Mouse (Mus musculus) adrenal gland, postnatal 14 days (tissue): ENCODE measurements around the gene Ren1. TPM values are rescaled to one million over a fixed set of nuclear protein-coding genes. Genes with fewer than 3 reads are reported as not detected.
A peak's percentile ranks its signal among the peaks of the same experiment; 100 is the strongest.

ENCODE experiments used
- DNase-seq: peaks from one replicate; pipeline ENCODE4 v3.0.0; 2021; ENCODE audit warnings: mixed read lengths
- total RNA-seq: library from RNA; stranded (reverse); gene quantifications from 2 replicates; pipeline ENCODE4 v1.2.3, GENCODE M21; 2021

The Ren1 gene
- total RNA-seq, 1 experiment from 2014 or later = 5.4 TPM

GRCm38 (mm10) chr1:133377547-133377946, 27.2 kb downstream of the Ren1 start:
- no peak for DNase-seq

GRCm38 (mm10) chr1:133379254-133379985, 29.1 kb downstream of the Ren1 start:
- no peak for DNase-seq

- DNase-seq = no peak
Measured at GRCm38 (mm10) chr1:133379986-133380320, 29.6 kb downstream of the Ren1 start.

GRCm38 (mm10) chr1:133380347-133381065, 30.2 kb downstream of the Ren1 start:
- DNase-seq = peak; percentile 62

- peak; percentile 77 for DNase-seq
Measured at GRCm38 (mm10) chr1:133382008-133382407, 31.7 kb downstream of the Ren1 start.

GRCm38 (mm10) chr1:133382552-133383155, 32.3 kb downstream of the Ren1 start:
- DNase-seq = no peak

- DNase-seq = no peak
Measured at GRCm38 (mm10) chr1:133383157-133383783, 33.0 kb downstream of the Ren1 start.

GRCm38 (mm10) chr1:133385506-133385905, 35.2 kb downstream of the Ren1 start:
- DNase-seq = peak; percentile 85

GRCm38 (mm10) chr1:133386209-133386608, 35.9 kb downstream of the Ren1 start:
- DNase-seq = no peak

GRCm38 (mm10) chr1:133387539-133388268, 37.4 kb downstream of the Ren1 start:
- no peak for DNase-seq

GRCm38 (mm10) chr1:133394702-133395101, 44.4 kb downstream of the Ren1 start:
- DNase-seq = no peak

GRCm38 (mm10) chr1:133396693-133397092, 46.4 kb downstream of the Ren1 start:
- DNase-seq = no peak

GRCm38 (mm10) chr1:133397094-133397482, 46.8 kb downstream of the Ren1 start:
- no peak for DNase-seq

- no peak for DNase-seq
Measured at GRCm38 (mm10) chr1:133397483-133398237, 47.4 kb downstream of the Ren1 start.

- no peak for DNase-seq
Measured at GRCm38 (mm10) chr1:133400014-133400725, 49.9 kb downstream of the Ren1 start.

GRCm38 (mm10) chr1:133404005-133404404, 53.7 kb downstream of the Ren1 start:
- no peak for DNase-seq

- DNase-seq = no peak
Measured at GRCm38 (mm10) chr1:133406614-133407013, 56.3 kb downstream of the Ren1 start.

GRCm38 (mm10) chr1:133407436-133407835, 57.1 kb downstream of the Ren1 start:
- no peak for DNase-seq

GRCm38 (mm10) chr1:133408321-133408720, 58.0 kb downstream of the Ren1 start:
- no peak for DNase-seq

- no peak for DNase-seq
Measured at GRCm38 (mm10) chr1:133408880-133409516, 58.7 kb downstream of the Ren1 start.
